Comparison of ENCODE assay signal across 23 mouse cellular contexts in the genomic region with DNA sequence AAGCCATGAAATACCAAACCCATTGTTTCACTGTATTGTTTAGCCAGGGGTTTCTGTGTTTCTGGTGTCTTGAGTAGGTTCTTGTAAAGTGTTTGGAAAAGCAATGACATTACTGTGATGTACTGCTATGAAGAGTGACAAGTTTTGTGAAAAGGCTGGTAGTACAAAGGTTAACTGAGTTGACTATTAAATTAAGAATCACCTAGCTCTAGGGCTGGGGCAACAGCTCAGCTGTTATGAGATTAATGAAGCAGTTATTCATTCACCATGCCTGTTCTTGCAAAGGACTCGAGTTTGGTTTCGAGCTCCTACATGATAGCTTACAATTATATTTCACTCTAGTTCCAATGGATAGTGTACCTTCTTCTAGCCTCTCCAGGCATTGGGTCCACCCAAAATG.
"Had no signal": no experiment of that assay in that cellular context is flagged by ENCODE, and none has a peak within 500 bp of the region (broad histone marks: within the 10 kb centered on the region; RNA-seq: fewer than 3 reads in every experiment).

No protein-coding gene starts in this region.

- DNase-seq: layer of hippocampus, adult 9-11 months; liver; lung, adult 18-20 months; lung, postnatal 10 days; lung, postnatal 36 days; retina, postnatal 1 day; right cerebral cortex, postnatal 25 days; spleen, adult 18-20 months; thymus, postnatal 25 days had no signal

- ATAC-seq: intestine, embryonic 15.5 days; liver, embryonic 12.5 days; midbrain, embryonic 13.5 days; midbrain, embryonic 16.5 days had no signal

- H3K4me3 ChIP-seq: intestine, embryonic 15.5 days; layer of hippocampus, adult 2 months; limb, embryonic 10.5 days; limb, embryonic 13.5 days; liver, embryonic 12.5 days; liver, embryonic 15.5 days; lung, embryonic 15.5 days; megakaryocyte, embryonic 14.5 days; midbrain, embryonic 10.5 days; midbrain, embryonic 13.5 days; myocyte; neural tube, embryonic 13.5 days; stomach, embryonic 15.5 days had no signal

- H3K9me3 ChIP-seq: intestine, embryonic 15.5 days; limb, embryonic 10.5 days; limb, embryonic 13.5 days; liver, embryonic 12.5 days; liver, embryonic 15.5 days; lung, embryonic 15.5 days; megakaryocyte, embryonic 14.5 days; midbrain, embryonic 10.5 days; midbrain, embryonic 13.5 days; neural tube, embryonic 13.5 days; stomach, embryonic 15.5 days had no signal

- H3K9ac ChIP-seq: intestine, embryonic 15.5 days; limb, embryonic 13.5 days; liver, embryonic 12.5 days; liver, embryonic 15.5 days; lung, embryonic 15.5 days; midbrain, embryonic 13.5 days; neural tube, embryonic 13.5 days; stomach, embryonic 15.5 days had no signal

- H3K4me1 ChIP-seq: intestine, embryonic 15.5 days; limb, embryonic 10.5 days; limb, embryonic 13.5 days; liver, embryonic 12.5 days; liver, embryonic 15.5 days; lung, embryonic 15.5 days; megakaryocyte, embryonic 14.5 days; midbrain, embryonic 10.5 days; midbrain, embryonic 13.5 days; neural tube, embryonic 13.5 days; stomach, embryonic 15.5 days had no signal

- H3K27ac ChIP-seq: intestine, embryonic 15.5 days; layer of hippocampus, adult 2 months; limb, embryonic 10.5 days; limb, embryonic 13.5 days; liver, embryonic 12.5 days; liver, embryonic 15.5 days; lung, embryonic 15.5 days; midbrain, embryonic 10.5 days; midbrain, embryonic 13.5 days; neural tube, embryonic 13.5 days; stomach, embryonic 15.5 days had no signal

- H3K27me3 ChIP-seq: intestine, embryonic 15.5 days; limb, embryonic 13.5 days; liver, embryonic 12.5 days; liver, embryonic 15.5 days; lung, embryonic 15.5 days; megakaryocyte, embryonic 14.5 days; midbrain, embryonic 13.5 days; neural tube, embryonic 13.5 days; stomach, embryonic 15.5 days had no signal

- H3K36me3 ChIP-seq: intestine, embryonic 15.5 days; limb, embryonic 10.5 days; limb, embryonic 13.5 days; liver, embryonic 12.5 days; liver, embryonic 15.5 days; lung, embryonic 15.5 days; midbrain, embryonic 10.5 days; midbrain, embryonic 13.5 days; neural tube, embryonic 13.5 days; stomach, embryonic 15.5 days had no signal

- H3K4me2 ChIP-seq: intestine, embryonic 15.5 days; limb, embryonic 13.5 days; liver, embryonic 12.5 days; liver, embryonic 15.5 days; lung, embryonic 15.5 days; midbrain, embryonic 13.5 days; neural tube, embryonic 13.5 days; stomach, embryonic 15.5 days had no signal
